Mouse (Mus musculus): ENCODE measurements at regions not wholly inside any gene's neighbourhood (a gene's known extent, or its start where the extent isn't known, plus 50 kb on each side); places are given as distances from the start of the nearest gene placed in this dataset.

DNA sequence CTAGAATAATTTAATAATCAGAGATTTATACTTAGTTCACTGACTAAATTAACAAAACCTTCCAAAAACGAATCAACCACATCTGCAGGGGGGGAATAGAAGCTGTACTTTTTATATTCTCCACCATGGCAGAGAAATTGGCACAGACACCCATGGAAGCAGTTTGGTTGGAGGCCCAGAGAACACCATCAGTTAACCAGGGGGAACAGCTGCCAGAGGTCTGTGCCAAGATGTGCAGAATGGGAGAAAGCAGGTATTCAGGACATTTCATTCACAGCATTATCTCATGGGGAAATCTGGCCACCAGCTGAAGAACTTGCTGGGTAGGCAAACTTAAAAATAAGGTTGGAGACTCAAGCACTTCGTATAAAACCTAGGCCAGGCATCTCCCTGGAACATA is 410.3 kb downstream of the Tns3 start:
- no peak for TF ChIP-seq POLR2A (IDR thresholded peaks at IDR 0.05; ENCODE audit: low read depth, low read length)
- no peak for TF ChIP-seq CTCF (IDR thresholded peaks at IDR 0.05; ENCODE audit: extremely low read depth, insufficient read depth, insufficient read length, insufficient replicate concordance)

Data from spleen, adult 2 months (tissue).